Mouse (Mus musculus) CH12F3 (cell line): ENCODE data around the gene Tulp3.
"Not testable (repeated sequence)": the region's sequence is repeated elsewhere in the genome, so short reads cannot be mapped to it uniquely, and the experiment has no call there.

ENCODE experiments used
- in situ Hi-C: fragments of 300-500 bp; cut with MboI; formaldehyde crosslinking; loops from 2 replicates; pipeline ENCODE4 v1.14.3; 2020; ENCODE audit warnings: low sequenced_read_pairs

Gene Tulp3

DNA sequence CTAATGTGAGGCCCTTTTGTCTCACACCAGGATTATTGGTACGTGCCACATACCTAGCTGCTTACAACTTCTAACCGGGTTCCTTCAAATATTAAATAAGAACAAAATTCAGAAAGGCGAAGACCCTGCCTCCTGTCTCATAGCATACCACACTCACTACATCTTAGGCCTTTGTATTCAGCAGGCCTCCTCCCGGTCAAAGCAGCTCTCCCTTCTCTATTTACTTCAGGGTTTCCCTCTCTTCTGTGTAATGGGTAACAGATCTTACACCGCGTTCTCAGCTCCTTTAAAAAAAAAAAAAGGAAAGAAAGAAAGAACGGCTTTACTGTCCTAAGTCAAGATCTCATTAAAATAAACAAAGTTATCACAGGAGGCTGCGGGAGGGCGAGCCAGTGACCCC, 6.2 kb upstream of the Tulp3 start:
- in situ Hi-C loops: no loop called here

DNA sequence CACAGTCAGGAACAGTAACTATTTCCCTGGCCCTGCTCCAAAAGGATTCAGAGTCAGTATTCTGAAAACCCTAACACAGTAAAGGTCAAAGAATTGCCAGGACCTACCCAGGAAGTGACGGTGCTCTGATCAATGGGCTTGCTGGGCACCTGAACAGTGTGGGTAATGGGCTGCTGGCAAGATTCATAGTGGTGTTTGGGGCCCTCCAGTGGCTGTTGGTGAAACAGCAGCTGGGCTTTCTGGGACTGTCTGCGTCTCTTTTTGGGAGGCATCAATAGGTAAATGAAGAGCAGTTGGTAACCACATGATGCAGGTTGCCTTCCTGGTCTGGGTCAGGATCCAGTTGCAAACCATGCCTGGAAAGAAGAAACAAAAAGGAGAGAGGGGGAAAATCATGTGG, 3.3 kb upstream of the Tulp3 start:
- in situ Hi-C loops: no loop called here

DNA sequence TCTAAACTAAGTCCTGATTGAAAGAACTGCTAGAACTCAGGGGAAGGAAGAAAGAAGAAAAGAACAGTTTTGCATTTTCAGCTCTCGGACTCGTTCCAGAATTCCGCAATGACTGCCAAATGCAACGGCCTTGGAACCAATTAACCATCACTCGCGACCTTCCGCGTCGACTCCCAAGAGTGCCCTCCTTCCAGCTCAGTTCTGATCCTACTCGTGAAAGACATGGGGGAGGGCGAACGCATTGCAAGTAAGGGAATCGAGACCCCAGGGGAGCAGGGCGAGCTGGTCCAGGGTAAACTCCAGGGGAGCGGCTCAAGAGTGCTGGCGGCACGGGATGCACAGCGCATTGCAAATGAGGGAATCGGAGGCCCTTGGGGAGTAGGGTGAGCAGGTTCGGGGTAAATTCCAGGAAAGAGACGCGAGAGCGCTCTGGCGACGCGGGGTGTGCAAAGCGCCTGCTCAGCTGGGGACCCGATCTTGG, 410 bp downstream of the Tulp3 start:
- in situ Hi-C loops: no loop called here

DNA sequence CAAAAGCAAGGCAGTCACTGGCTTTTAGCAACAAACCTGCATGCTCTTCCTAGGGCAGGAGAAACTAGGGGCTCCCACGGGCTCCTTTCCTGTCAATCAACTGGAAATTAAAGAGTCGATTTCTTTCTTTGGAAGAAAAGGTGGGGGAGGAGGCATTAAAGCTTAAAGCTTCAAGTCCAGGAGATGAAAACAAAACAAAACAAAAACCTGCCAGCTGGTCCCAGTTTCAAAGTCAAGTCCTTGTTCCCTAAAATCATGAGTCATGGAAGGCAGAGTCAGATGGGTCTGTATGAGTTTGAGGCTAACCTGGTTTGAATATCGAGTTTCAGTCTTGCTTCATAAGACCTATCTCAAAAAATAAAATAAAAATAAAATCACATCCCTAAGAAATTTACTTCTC, 1.5 kb downstream of the Tulp3 start:
- in situ Hi-C loops: no loop called here

DNA sequence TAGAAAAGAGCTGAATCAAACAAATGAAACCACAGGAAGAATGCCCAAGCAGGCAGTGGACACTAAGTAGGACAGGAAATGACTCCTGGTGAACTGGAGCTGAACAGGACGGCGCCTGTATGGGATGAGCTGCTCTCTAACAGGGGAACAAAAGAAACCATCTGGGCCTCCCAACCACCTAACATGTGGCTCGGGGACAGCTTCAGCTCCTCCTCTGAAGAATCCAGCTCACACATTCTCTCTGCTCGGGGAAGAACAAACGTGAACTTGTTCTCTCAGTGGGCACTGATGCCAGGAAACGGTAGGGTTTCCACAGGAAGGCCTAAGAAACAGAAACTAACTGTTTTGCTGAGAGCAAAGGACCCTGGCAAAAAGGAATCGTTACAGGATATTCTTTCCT, 5.9 kb downstream of the Tulp3 start:
- in situ Hi-C loops: no loop called here

DNA sequence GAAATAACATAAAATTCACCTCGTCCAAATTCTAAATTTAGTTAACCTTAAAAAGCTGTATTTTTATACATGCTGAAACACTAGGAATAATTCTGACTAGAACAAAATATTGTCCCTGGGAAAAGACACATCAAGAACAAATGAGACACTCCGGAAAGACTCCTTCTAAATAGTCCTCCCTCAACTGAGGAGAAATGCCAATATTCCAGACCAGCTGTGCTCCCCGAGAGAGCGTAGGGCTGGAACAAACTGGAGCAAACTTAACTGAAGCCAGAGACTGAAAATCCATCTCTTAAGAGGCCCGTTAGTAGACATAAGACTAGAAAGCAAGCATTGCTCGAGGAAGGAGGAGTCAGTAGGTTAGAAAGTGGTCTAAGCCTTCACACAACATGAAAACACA, 8.9 kb downstream of the Tulp3 start:
- in situ Hi-C loops: no loop called here

DNA sequence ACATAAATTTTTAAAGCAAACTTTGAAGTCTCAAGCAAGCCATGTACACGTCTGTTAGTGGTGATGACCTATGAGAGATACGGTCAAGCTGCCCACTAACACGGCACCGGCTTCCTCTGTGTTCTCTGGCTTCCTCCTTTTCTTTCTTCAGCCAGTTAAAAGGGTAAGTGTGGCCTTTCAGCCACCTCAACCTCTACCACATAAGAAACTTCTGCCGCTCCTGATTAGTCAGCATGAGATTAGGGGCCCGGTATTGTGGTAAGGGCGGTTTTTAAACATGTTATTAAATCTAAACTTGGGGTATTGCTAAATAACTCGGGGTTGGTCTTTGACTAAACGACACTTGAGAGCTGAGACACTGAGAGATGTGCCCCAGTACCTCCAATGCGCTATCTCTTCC, 10.0 kb downstream of the Tulp3 start:
- in situ Hi-C loops: no loop called here

DNA sequence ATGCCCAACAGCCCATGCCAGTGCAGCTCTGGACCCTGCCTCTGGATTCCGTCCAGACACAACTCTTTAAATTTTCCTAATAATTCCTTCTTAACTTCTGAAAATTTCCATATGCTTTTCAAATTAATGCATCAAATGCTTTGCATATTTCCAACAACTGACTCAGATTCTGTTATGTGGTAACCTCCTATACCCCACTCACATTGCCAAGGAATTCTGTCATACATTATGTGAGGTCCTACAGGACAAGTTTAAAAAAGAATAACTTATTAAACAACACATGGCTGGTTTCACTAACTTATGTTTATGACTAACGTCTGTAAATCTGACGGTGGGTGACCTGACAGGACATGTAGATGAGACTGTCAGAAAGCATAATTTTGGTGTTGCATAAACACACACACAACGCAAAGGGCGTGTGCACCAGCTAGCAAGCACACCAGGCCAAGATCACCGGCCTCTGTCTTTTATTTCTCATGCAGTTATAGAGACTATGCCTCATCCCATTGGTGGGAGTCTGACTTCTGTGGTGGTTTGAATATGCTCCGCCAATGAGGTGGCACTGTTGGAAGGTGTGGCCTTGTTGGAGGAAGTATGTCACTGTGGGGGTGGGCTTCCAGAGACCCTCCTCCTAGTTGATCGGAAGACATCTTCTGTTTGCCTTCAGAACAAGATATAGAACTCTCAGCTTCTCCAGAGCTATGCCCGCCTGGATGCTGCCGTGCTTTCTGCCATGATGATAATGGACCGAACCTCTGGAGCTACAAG, 13.5 kb downstream of the Tulp3 start:
- in situ Hi-C loops: no loop called here

DNA sequence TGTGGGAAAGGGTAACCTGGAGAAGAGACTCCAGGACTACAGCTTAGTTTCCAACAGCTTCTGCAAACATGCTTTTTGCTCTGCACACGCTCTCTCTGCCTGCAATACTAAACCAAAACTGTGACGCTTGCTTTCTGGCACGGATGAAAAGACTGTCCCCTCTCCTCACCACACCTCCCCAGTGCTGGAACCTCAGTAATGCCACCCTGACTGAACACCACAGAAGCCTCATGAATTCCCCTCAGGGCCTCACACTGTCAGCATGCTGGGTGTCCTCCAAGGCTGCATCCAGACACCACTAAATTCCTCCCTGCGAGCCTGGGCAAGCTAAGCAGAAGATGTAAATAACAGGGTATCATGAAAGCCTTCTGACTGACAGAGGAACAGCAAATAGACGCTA, 16.8 kb downstream of the Tulp3 start:
- in situ Hi-C loops: no loop called here

DNA sequence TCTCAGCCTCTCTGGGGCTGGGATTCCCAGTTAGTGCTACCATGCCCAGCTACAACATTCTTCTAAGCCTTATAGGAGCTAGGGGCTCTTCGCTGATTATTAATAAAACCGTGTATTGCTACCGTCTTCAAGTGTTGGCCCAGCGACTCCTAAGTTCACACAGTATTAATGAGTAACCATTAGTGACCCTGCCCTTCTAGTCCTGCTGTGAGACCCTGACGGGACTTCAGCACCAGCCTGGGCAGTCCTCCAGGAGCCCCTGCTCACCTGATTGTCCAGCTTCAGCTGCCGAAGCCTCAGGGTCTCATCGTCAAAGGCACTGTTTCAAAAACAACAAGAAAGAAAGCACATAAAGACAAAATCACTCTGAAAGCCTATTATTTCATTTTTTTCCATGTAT, 18.2 kb downstream of the Tulp3 start:
- in situ Hi-C loops: no loop called here

DNA sequence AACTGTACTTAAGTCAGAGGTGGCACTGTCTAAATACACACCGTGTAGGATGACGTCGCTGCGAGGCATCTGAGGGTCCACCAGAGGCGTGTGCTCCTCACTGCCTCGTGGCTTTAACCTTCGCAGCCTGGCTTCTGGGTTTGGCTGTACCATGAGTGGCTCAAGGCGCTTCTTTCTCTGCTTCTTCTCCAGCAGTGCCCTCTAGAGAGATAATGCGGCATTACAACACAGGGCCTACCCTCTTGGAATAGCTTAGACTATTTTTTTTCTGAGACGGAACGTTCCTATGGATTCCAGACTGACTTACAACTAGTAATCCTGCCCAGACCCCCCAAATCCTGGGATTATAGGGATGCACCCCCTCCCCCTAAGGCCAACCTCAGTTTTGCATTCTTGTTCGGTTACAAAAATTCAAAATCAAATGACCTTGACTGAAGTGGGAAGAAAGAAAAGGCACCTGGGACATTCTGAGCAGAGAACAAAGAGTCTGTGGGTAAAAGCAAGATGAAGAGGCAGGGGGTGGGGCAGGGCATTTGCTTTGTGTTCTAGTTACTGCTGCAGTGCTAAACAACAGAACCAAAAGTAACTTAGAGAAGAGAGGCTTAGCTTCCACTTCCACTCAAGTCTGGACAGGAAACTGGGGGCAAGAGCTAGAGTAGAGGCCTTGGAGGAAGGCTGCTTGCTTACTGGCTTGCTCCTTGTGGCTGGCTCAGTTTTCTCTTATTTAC, 21.1 kb downstream of the Tulp3 start:
- in situ Hi-C loops: no loop called here

DNA sequence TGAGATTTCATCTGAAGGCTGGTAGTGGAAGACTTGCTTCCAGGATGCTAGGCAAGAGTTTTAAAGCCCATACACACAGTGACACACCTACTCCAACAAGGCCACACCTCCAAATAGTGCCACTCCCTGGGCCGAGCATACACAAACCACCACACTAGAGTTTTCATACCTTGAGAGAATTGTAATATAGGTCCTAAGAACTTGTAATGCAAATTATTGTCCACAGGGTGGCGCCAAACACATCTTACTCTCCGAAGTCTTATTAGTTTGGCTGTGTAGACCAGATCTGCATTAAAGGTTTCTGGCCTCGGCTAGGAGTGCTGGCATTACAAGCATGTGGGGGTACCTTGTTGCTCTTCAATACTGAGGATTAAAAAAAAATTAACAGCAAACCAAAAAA, 37.3 kb downstream of the Tulp3 start:
- in situ Hi-C loops: loop anchor here (10.0 kb wide), 1 partner anchor 96 kb away; no protein-coding TSS in a partner anchor

DNA sequence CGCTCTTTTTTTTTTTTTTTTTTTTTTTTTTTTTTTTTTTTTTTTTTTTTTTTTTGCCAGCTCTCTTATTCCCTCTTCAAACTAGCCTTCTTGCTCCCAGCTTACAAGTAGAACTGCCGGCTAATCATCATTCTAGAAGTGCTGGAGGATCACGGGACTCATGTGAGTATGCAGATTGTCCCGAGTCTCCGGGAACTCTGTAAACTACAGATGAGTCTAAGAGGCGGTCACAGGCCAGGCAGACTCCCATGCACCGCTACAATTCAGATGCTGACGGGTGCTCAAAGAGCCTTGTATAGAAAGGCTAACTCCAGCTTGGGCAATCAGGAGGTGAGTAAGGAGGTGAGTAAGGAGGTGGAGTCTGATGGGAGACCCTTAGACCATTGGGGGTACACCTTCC, 40.1 kb downstream of the Tulp3 start:
- in situ Hi-C loops: loop anchor here (10.0 kb wide), 1 partner anchor 99 kb away; no protein-coding TSS in a partner anchor

DNA sequence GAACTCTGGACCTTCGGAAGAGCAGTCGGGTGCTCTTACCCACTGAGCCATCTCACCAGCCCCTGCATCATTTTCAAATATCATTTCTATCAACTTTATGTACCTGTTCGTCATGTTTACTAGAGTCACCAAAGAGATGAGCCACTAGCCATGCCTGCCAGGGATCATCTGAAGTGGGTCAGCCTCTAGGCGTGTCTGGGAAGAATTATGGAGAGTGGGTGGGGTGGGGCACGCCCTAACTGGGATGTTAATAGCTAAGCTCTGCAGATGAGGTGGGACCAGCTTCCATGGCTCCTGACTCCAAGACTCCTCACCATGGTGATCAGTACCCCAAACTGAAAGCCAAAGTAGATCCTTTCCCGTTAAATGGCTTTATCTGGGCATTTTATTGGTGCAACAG, 40.9 kb downstream of the Tulp3 start:
- in situ Hi-C loops: loop anchor here (10.0 kb wide), 1 partner anchor 100 kb away; no protein-coding TSS in a partner anchor

DNA sequence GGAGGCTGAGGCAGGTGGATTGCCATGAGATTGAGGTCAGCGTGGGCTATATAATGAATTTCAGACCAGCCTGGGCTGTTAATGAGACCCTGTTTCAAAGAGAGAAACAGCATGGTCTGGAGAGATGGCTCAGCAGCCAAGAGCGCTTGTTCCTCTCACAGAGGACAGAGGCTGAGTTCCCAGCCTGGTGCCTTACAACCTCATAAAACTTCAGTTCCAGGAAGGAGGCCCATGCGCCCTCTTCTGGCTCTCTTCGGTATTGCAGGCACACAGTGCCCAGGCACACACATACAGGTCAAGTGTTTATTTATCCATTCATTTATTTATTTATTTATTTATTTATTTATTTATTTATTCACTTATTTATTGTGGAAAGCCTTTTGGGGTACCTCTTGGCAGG, 47.3 kb downstream of the Tulp3 start:
- in situ Hi-C loops: no loop called here

DNA sequence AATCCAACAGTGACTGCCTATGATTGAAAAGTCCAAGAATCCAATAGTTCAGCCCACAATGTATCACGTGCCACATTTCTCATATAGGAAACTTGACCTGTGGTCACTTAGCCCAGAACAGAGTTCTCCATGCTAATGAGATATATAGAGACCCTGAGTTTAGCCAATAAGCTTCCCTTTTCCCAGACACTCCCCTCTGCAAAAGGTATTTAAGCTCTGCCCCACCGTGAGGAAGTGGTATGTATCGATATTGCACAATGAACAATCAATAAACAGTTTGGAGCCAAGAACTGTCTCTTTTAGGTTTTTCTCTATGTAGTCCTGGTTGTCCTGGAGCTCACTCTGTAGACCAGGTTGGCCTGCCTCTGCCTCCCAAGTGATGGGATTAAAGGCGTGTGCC, 50.9 kb downstream of the Tulp3 start:
- in situ Hi-C loops: no loop called here

DNA sequence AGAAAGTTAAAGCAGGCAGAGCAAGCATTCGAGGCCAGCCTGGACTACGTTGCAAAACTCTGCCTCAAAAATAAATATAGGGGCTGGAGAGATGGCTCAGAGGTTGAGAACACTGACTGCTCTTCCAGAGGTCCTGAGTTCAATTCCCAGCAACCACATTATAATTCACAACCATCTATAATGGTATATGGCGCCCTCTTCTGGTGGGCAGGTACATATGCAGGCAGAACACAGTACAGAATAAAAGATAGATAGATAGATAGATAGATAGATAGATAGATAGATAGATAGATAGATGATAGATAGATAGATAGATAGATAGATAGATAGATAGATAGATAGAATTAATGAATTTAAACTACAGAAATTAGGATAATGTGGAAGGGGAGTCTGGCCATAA, 53.0 kb downstream of the Tulp3 start:
- in situ Hi-C loops: not testable (repeated sequence)

DNA sequence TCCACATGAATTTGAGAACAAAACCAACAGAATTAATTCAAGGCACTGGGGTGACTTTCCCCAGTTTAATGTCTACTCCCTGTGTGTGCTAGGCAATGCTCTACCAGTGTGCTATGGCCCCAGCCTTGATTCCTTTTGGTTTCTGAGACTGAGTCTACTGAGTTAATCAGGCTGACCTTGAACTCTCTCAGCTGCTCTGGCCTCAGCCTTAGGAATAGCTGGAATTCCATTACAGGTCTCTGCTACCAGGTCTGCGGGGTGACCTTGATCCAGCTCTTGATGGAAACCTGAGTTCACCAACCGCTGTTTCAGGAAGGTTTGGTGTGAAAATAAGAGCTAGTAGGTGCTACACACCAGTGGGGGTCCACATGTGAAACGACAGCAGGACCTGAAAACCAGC, 53.8 kb downstream of the Tulp3 start:
- in situ Hi-C loops: no loop called here

DNA sequence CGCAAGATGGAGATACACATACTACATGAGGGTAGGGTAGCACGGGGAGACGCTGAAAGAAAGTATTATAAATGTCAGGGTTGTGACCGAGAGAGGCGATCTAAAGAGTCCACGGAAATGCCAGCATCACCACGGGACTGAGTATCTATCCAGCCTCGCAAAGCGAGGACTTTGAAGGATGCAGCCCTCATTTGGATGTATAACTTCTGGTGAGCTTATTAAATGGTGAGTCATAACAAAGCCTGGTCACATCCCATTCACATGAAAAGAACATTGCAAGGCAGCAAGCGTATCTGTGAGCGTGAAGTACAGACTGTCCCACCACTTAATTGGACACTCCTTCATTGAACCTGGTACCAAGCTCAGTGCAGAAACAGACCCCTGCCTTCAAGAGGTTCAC, 54.2 kb downstream of the Tulp3 start:
- in situ Hi-C loops: no loop called here

DNA sequence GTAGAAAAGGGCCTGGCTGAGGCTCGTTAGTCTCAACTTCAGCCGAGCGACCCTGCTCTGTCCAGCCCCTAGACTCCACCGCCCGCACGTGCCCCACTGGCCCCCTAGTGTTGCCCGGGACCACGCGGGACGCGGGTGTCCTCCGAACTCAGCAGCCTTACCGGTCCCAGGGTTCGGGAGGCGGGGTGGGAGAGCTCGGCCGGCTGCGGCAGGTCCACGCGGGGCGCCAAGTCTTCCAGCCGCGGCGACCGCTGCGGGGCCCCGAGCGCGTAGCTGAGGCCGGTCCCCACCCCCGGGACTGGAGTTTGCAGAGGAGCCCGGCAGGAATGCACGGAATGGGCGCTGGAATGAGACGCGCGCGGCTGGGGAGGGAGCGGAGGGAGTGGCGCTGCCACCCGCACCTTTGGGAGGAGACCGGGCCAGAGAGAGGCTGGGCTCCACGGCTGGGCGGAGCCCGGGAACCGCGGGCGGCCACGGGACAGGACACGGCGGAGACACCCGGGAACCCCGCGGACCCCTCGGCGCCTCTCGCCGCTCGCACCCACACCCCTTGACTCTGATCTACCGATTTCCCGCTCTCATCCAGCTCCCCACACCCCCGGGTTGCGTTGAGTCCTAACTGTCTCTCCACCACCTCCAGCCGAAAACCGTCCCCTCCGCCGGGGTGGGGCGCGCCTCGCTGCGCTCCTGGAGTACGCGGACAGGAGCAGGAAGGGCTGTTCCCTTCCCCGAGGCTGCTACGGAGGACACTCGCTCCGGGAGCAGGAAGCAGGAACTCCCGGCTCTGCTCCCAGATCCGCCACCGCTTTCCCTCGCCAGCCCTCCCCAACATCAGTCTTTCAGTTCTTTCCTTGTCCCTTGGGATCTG, 55.3 kb downstream of the Tulp3 start, which contains the start of gene Tead4:
Gene Tead4, minus strand, starts transcription at position 690 of the 868 bp plus-strand sequence.
- in situ Hi-C loops: no loop called here
